Mouse (Mus musculus) limb, embryonic 15.5 days (tissue): ENCODE measurements around the gene Dhrs11. TPM values are rescaled to one million over a fixed set of nuclear protein-coding genes. Genes with fewer than 3 reads are reported as not detected.

Source experiments
- ATAC-seq: fragments of 200-750 bp; cut with Nextera tagmentation; 2 replicates; pipeline ENCODE4 v1.8.0; 2017; ENCODE audit warnings: low read depth, moderate TSS enrichment; ENCODE audit not compliant: insufficient number of reproducible peaks, low FRiP score, low TSS enrichment
- H3K27ac ChIP-seq: fragments of 300-500 bp; sonication (generic); 2 replicates; pipeline ENCODE4 v1.5.1; 2015; ENCODE audit warnings: moderate library complexity, mild to moderate bottlenecking, inconsistent platforms
- H3K27me3 ChIP-seq: fragments of 300-500 bp; sonication (generic); 2 replicates; pipeline ENCODE4 v1.6.1; 2015; ENCODE audit warnings: inconsistent platforms
- H3K36me3 ChIP-seq: fragments of 300-500 bp; sonication (generic); 2 replicates; pipeline ENCODE4 v1.6.1; 2015; ENCODE audit warnings: inconsistent platforms
- H3K4me1 ChIP-seq: fragments of 300-500 bp; sonication (generic); 2 replicates; pipeline ENCODE4 v1.6.1; 2015; ENCODE audit warnings: inconsistent platforms
- H3K4me2 ChIP-seq: fragments of 300-500 bp; sonication (generic); 2 replicates; pipeline ENCODE4 v1.6.1; 2015; ENCODE audit warnings: mild to moderate bottlenecking, inconsistent platforms
- H3K4me3 ChIP-seq: fragments of 300-500 bp; sonication (generic); 2 replicates; pipeline ENCODE4 v1.5.1; 2015; ENCODE audit warnings: mild to moderate bottlenecking, inconsistent platforms
- H3K9ac ChIP-seq: fragments of 300-500 bp; sonication (generic); 2 replicates; pipeline ENCODE4 v1.6.1; 2015; ENCODE audit warnings: inconsistent platforms
- H3K9me3 ChIP-seq: fragments of 300-500 bp; sonication (generic); 2 replicates; pipeline ENCODE4 v1.6.1; 2016; ENCODE audit warnings: inconsistent platforms
- WGBS: fragments of 180-500 bp; shearing (Covaris S2); methylation state at CpG from one replicate; pipeline ENCODE4 v1.1.7; 2015; 5-methylcytosine and 5-hydroxymethylcytosine counted together
- polyA plus RNA-seq: library from polyadenylated mRNA; unstranded; fragments of >200 nt; fragmentation: Nextera tagmentation; extraction: Ambion mirVana; gene quantifications from 2 replicates; pipeline ENCODE4 v1.2.1, GENCODE M21; 2015

The Dhrs11 gene
- polyA plus RNA-seq, 1 experiment from 2014 or later: 12.8 TPM

DNA sequence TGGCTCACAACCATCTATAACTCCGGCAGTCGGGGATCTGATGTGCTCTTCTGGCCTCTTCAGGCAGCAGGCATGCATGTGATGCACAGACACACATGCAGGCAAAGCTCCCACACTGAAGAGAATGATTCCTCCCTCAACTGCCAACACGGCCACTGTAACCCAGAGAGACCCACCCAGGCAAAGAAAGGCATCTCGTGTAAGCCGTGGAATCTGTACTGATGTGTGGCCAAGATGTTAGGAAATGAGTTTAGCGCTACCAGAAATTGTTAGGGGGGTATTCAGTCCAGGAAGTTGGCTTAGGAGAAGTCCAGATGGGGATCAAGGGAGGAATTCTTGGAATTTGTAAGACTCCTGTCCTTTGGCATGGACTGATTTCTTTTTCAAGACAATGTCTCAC lies 38.4 kb downstream of the Dhrs11 start:
- Histone ChIP-seq H3K27me3 (0 out of 2 replicates have a peak, but pooled peaks cover 3% of the 10 kb centered on the region), H3K9me3 (no peaks in the 10 kb centered on the region), H3K4me3 (no peak overlapping the region), H3K27ac (no peak overlapping the region), H3K4me2 (no peak overlapping the region), H3K4me1 (peaks cover 6% of the 10 kb centered on the region; the same call in 1 of the 2 replicates), H3K9ac (no peak overlapping the region), H3K36me3 (no peaks in the 10 kb centered on the region)
- 36% methylated on average over 6 of the region's 6 CpGs for WGBS
- ATAC-seq: no peak

DNA sequence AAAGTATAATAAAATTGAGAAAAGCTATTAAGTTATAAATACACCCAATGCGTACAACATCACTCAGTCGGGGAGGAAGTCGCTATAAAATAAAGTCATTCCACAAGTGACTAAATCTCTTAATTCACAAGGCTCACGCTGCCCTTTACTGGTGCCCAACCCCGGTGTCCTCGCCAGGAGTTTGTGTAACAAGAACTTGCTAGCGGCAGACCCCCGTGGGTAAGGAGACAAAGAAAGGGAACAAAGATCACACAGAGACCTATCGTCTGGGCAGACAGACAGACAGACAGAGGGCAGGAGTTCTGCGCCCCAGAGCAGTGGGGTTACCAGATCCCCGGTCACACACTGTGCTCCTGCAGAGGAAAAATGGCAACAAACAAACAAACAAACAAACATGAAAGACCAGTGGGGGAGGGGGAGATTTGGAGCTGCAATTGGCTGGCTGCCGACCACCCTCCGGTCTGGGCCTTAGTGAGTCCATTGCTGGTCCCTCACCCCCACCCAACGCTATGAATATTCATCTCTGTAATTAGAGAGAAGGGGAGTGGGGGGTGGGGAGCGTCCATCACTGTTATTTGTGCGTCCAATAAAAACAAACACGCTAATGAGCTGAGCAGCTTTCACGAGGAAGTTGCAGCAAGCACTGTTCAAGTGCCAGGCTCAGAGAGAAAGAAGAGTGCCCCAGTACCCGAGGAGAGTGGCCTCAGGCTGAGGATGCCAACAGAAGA lies 48.5 kb downstream of the Dhrs11 start:
- Histone ChIP-seq H3K4me1 (peaks cover 15% of the 10 kb centered on the region), H3K4me2 (no peak overlapping the region), H3K9ac (no peak overlapping the region), H3K27me3 (peaks cover 31% of the 10 kb centered on the region), H3K4me3 (no peak overlapping the region), H3K36me3 (no peaks in the 10 kb centered on the region), H3K9me3 (no peaks in the 10 kb centered on the region), H3K27ac (no peak overlapping the region)
- WGBS: 2% methylated on average over 19 of the region's 19 CpGs
- ATAC-seq: no peak

DNA sequence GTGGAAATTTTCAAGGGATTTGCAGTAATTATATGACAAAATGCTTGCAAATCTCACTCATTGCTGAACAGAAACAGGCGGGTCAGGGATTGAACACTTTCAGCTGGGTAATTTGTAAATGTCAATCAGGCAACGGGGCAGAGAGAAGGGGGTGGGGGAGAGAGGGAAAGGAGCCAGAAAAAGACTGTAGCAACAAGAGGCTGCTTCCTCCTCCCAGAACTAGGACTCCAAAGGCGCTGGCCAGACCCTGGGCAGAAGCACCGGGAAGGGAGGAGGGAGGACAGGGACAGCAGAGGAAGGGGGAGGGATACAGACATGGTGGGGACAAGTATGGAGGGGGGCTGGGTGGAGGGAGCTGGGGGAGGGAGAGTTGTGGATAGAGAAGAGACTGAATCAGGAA lies 53.2 kb downstream of the Dhrs11 start:
- under 1% methylated on average over 4 of the region's 4 CpGs for WGBS
- H3K4me1 ChIP-seq: peaks cover 10% of the 10 kb centered on the region
- ATAC-seq: no peak
- no peaks in the 10 kb centered on the region for H3K9me3 ChIP-seq
- H3K4me3 ChIP-seq: no peak overlapping the region
- no peaks in the 10 kb centered on the region for H3K36me3 ChIP-seq
- H3K27me3 ChIP-seq: peaks cover 28% of the 10 kb centered on the region
- no peak overlapping the region for H3K9ac ChIP-seq
- no peak overlapping the region for H3K27ac ChIP-seq
- H3K4me2 ChIP-seq: no peak overlapping the region

- H3K27me3 ChIP-seq: peaks cover 22% of the 10 kb centered on the region; the same call in 1 of the 2 replicates
Measured at GRCm38 (mm10) chr11:84774870-84775514, 53.8 kb downstream of the Dhrs11 start.

More at GRCm38 (mm10) chr11:84774870-84775514, 53.8 kb downstream of the Dhrs11 start:
- H3K4me3 ChIP-seq: no peak overlapping the region
- H3K36me3 ChIP-seq: no peaks in the 10 kb centered on the region
- H3K4me2 ChIP-seq: no peak overlapping the region
- WGBS: 50% methylated on average over 13 of the region's 13 CpGs
- H3K9me3 ChIP-seq: no peaks in the 10 kb centered on the region
- no peak overlapping the region for H3K9ac ChIP-seq
- H3K27ac ChIP-seq: no peak overlapping the region
- H3K4me1 ChIP-seq: peaks cover 5% of the 10 kb centered on the region; the same call in 1 of the 2 replicates
- ATAC-seq: no peak

Other genes with a start within 250 kb of the Dhrs11 start
- 12.2 and 13.8 TPM in 2 replicates for gene Mrm1, start 9.5 kb downstream of the Dhrs11 start, polyA plus RNA-seq
- 63.8 and 64.8 TPM in 2 replicates for gene Ggnbp2, start 41.8 kb upstream of the Dhrs11 start, polyA plus RNA-seq
- gene Myo19, start 51.2 kb upstream of the Dhrs11 start, polyA plus RNA-seq: 9.9 and 11.6 TPM in 2 replicates
- 1.8 and 2.5 TPM in 2 replicates for gene Pigw, start 51.3 kb upstream of the Dhrs11 start, polyA plus RNA-seq
- 51.1 and 51.6 TPM in 2 replicates for gene Znhit3, start 87.4 kb upstream of the Dhrs11 start, polyA plus RNA-seq
- gene Car4, start 128.8 kb upstream of the Dhrs11 start, polyA plus RNA-seq: 0.37 TPM in 1 of 2 replicates, not detected in the other